In genomic region chr15:88618008-88618773, GRCm38 (mm10) we compare ENCODE assay signal across 9 mouse cellular contexts. TPM values are rescaled to one million over a fixed set of nuclear protein-coding genes. Genes with fewer than 3 reads are reported as not detected.
DNase-seq lines count a peak whose midpoint lies in the region; ATAC-seq and TF ChIP-seq lines count a peak whose summit lies in the region.
"Had no signal": no experiment of that assay in that cellular context is flagged by ENCODE, and none has a peak within 500 bp of the region (broad histone marks: within the 10 kb centered on the region; RNA-seq: fewer than 3 reads in every experiment).

No protein-coding gene starts in this region.

- POLR2A ChIA-PET in Patski (lab: Charles Lee): no interaction called here

- H3K36me3 ChIP-seq in hindbrain, embryonic 16.5 days (ENCODE audit: control insufficient read depth, insufficient read depth, low read length): no peaks in the 10 kb centered on the region
- no peaks in the 10 kb centered on the region for H3K36me3 ChIP-seq in midbrain, postnatal 0 days (ENCODE audit: insufficient read depth, low read length)
- no peaks in the 10 kb centered on the region for H3K36me3 ChIP-seq in intestine, embryonic 16.5 days (ENCODE audit: control insufficient read depth, insufficient read depth, low read length)

- CTCF ChIA-PET in Patski (lab: Charles Lee): interaction anchor here (1.4 to 1.9 kb wide), 2 partner anchors 9 to 12 kb away, joined by 6 read pairs; no protein-coding TSS in a partner anchor

- no peak for ATAC-seq in Patski
- ATAC-seq in hindbrain, embryonic 16.5 days: peak; percentile 50; the same call in 1 of the 2 replicates
- ATAC-seq in midbrain, postnatal 0 days (ENCODE audit: low FRiP score): no peak
- ATAC-seq in intestine, embryonic 16.5 days: no peak

- in situ Hi-C loops in Patski (cut with MboI; ENCODE audit: low pct_unique_long_range_greater_than_20kb): no loop called here

- WGBS in hindbrain, embryonic 16.5 days: 28% methylated on average over 17 of the region's 17 CpGs
- 37% methylated on average over 17 of the region's 17 CpGs for WGBS in midbrain, postnatal 0 days
- 57% methylated on average over 17 of the region's 17 CpGs for WGBS in intestine, embryonic 16.5 days

- H3K9ac ChIP-seq in hindbrain, embryonic 16.5 days (ENCODE audit: low read depth, low read length): no peak overlapping the region
- H3K9ac ChIP-seq in midbrain, postnatal 0 days (replicated peaks; ENCODE audit: low read length, poor library complexity, severe bottlenecking): no peak overlapping the region
- no peak overlapping the region for H3K9ac ChIP-seq in intestine, embryonic 16.5 days (ENCODE audit: low read depth, low read length)

- peaks cover 31% of the 10 kb centered on the region for H3K27me3 ChIP-seq in Patski
- no peaks in the 10 kb centered on the region for H3K27me3 ChIP-seq in hindbrain, embryonic 16.5 days (replicated peaks; ENCODE audit: control insufficient read depth, insufficient read depth, low read length)
- no peaks in the 10 kb centered on the region for H3K27me3 ChIP-seq in midbrain, postnatal 0 days (ENCODE audit: insufficient read depth, low read length)
- no peaks in the 10 kb centered on the region for H3K27me3 ChIP-seq in intestine, embryonic 16.5 days (replicated peaks; ENCODE audit: control insufficient read depth, insufficient read depth, low read length)

- no peak overlapping the region for H3K4me3 ChIP-seq in cortical plate, adult 2 months (ENCODE audit: insufficient read depth, low read length)
- no peak overlapping the region for H3K4me3 ChIP-seq in hindbrain, embryonic 16.5 days (ENCODE audit: low read length)
- H3K4me3 ChIP-seq in midbrain, postnatal 0 days (ENCODE audit: low read depth, low read length): no peak overlapping the region
- H3K4me3 ChIP-seq in intestine, embryonic 16.5 days (ENCODE audit: low read length): no peak overlapping the region
- H3K4me3 ChIP-seq: myocyte had no signal

- peak overlapping the region; percentile 13; the same call in 1 of the 2 replicates for H3K4me2 ChIP-seq in hindbrain, embryonic 16.5 days (ENCODE audit: low read length)
- no peak overlapping the region for H3K4me2 ChIP-seq in midbrain, postnatal 0 days (ENCODE audit: low read depth, low read length, poor library complexity, severe bottlenecking)
- H3K4me2 ChIP-seq in intestine, embryonic 16.5 days (ENCODE audit: low read depth, low read length): no peak overlapping the region

- TF ChIP-seq POLR2A in cortical plate, adult 2 months (IDR thresholded peaks at IDR 0.05; ENCODE audit: extremely low read depth, insufficient read depth, low read length): no peak

- no peak overlapping the region for H3K27ac ChIP-seq in cortical plate, adult 2 months (ENCODE audit: insufficient read depth, low read length)
- H3K27ac ChIP-seq in hindbrain, embryonic 16.5 days (ENCODE audit: low read depth, low read length): no peak overlapping the region
- no peak overlapping the region for H3K27ac ChIP-seq in midbrain, postnatal 0 days (ENCODE audit: low read depth, low read length)
- no peak overlapping the region for H3K27ac ChIP-seq in intestine, embryonic 16.5 days (ENCODE audit: low read length)

- H3K9me3 ChIP-seq in hindbrain, embryonic 16.5 days (ENCODE audit: control insufficient read depth, low read length): no peaks in the 10 kb centered on the region
- H3K9me3 ChIP-seq in midbrain, postnatal 0 days (ENCODE audit: low read length): no peaks in the 10 kb centered on the region
- no peaks in the 10 kb centered on the region for H3K9me3 ChIP-seq in intestine, embryonic 16.5 days (ENCODE audit: control insufficient read depth, low read length)

- DNase-seq in layer of hippocampus, adult 11-12 months (ENCODE audit: low spot score): peak; percentile 43
- no peak for DNase-seq in layer of hippocampus, adult 9-10 months (ENCODE audit: low spot score)
- DNase-seq in Patski (ENCODE audit: low read depth, low spot score): no peak
- peak; percentile 76 for DNase-seq in midbrain, postnatal 0 days (ENCODE audit: low spot score)
- no peak for DNase-seq in thymus, adult 18-20 months

- TF ChIP-seq CTCF in Patski (IDR thresholded peaks at IDR 0.05): peak; percentile 36
- TF ChIP-seq CTCF in cortical plate, adult 2 months (IDR thresholded peaks at IDR 0.05; ENCODE audit: extremely low read depth, insufficient read depth, low read length): peak; percentile 50
- TF ChIP-seq CTCF in midbrain, postnatal 0 days (IDR thresholded peaks at IDR 0.05): peak; percentile 57

- H3K4me1 ChIP-seq in cortical plate, adult 2 months (ENCODE audit: control insufficient read depth, insufficient read depth, low read length): no peaks in the 10 kb centered on the region
- H3K4me1 ChIP-seq in hindbrain, embryonic 16.5 days (ENCODE audit: control insufficient read depth, insufficient read depth, low read depth, low read length): no peaks in the 10 kb centered on the region
- H3K4me1 ChIP-seq in midbrain, postnatal 0 days (ENCODE audit: insufficient read depth, low read length): no peaks in the 10 kb centered on the region
- no peaks in the 10 kb centered on the region for H3K4me1 ChIP-seq in intestine, embryonic 16.5 days (ENCODE audit: control insufficient read depth, insufficient read depth, low read length)

RNA-seq across cellular contexts. Expression of gene Zdhhc25, which starts 18.1 kb away (rescaled TPM):
- polyA plus RNA-seq in Patski (2021): not detected
- polyA plus RNA-seq in cortical plate, adult 2 months (2012; rRNA removed): not detected in 2 replicates
- not detected in 2 replicates for polyA plus RNA-seq in hindbrain, embryonic 16.5 days (2015; fragmentation: Nextera tagmentation; extraction: Ambion mirVana)
- not detected in 2 replicates for total RNA-seq in midbrain, postnatal 0 days (2014; rRNA removed)
- polyA plus RNA-seq in midbrain, postnatal 0 days (2015; fragmentation: Nextera tagmentation; extraction: Ambion mirVana): not detected in 2 replicates
- not detected in 2 replicates for polyA plus RNA-seq in intestine, embryonic 16.5 days (2015; fragmentation: Nextera tagmentation; extraction: Ambion mirVana)

Comparison
In these comparisons a context has a peak if more than half of its experiments do, and no peak if none do; other contexts are left out.
1. DNase-seq: peak in layer of hippocampus, adult 11-12 months (single experiment) and midbrain, postnatal 0 days (single experiment); none in layer of hippocampus, adult 9-10 months (single experiment), Patski (single experiment) and thymus, adult 18-20 months (0 of 2).
2. Peak in every context shown above with its lines, with median percentiles within 50 percentile points of each other: CTCF ChIP-seq.